Mouse (Mus musculus) left cerebral cortex, adult 11 months (tissue): ENCODE measurements at regions not wholly inside any gene's neighbourhood (a gene's known extent, or its start where the extent isn't known, plus 50 kb on each side); places are given as distances from the start of the nearest gene placed in this dataset.
A peak's percentile ranks its signal among the peaks of the same experiment; 100 is the strongest.

Source experiments
- DNase-seq: peaks from one replicate; pipeline ENCODE4 v3.0.0; 2022; ENCODE audit warnings: low spot score

GRCm38 (mm10) chr3:57910020-57910419 lies 62.1 kb upstream of the Pfn2 start:
- DNase-seq, result no peak

DNA sequence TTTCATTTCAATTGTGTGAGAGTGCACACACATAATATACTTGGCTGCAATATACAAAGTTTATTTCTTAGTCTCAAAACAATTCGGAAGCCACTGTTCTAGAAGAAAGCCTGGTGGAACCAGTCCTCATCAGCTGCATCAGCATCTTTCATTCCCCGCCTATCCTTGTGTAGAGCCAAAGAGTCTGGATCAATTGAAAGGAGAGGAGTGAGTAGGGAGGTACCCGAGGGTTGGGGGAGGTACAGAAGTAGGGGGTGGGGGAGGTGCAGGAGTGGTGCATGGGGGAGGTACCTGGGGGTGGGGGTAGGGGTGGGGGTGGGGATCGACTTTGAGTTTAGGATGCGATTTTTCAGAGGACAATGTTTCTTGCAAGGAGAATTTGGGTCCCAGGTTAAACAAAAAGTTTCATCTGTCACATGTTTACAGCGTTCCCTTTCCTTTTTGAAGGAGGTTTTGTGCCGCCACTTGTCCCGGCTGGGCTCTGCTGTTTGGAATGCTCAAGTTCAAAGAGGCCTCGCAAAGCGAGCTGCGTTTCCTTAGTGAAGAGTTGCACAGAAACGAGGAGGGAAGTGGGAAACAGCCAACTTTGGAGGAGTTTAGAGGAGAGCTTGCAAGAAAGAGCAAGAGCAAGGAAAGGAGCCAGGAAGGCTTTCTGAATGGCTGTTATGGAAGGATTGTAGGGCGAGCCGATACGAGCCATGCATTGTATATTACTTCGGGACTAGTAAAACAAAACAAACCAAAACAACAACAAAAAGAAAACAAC lies 64.1 kb upstream of the Pfn2 start:
- DNase-seq, result peak; percentile 21

DNA sequence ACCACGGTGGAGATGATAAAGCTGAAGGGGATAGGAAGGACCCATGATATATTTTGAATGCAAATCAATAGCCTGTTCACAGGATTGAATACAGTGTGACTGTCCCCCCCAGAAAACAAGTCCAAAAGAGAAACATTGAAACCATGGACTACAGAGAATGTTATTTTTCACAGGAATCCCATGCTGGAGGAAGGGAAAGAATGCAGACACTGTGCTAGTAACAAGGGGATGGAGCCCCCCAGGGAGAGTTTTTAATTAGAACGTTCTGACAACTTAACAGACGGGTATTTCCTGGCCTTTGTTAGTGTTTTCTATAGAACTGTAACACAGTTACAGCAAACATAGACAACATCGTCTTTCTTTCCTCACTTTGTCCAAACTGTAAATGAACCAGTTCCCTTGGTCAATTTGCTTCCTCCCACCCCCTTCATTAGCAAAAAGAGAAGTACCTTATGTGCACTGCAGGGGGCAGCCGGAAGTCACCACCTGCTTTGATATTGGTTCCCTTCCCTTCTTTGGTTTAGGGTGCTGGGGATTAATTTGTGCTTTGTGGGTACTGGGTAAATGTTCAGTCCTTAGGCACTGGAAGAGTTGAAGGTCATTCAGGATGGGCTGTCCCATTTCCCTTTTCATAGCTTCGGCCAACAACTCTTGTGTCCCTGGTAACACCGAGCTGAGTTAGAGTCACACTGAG lies 64.9 kb upstream of the Pfn2 start:
- no peak for DNase-seq

GRCm38 (mm10) chr3:57914687-57915086 lies 66.8 kb upstream of the Pfn2 start:
- DNase-seq, result no peak

GRCm38 (mm10) chr3:57918913-57919312 lies 71.0 kb upstream of the Pfn2 start:
- no peak for DNase-seq

- no peak for DNase-seq
Observed at GRCm38 (mm10) chr3:57919390-57920089, 71.7 kb upstream of the Pfn2 start.

- no peak for DNase-seq
Observed at GRCm38 (mm10) chr3:57920090-57920432, 72.2 kb upstream of the Pfn2 start.

DNA sequence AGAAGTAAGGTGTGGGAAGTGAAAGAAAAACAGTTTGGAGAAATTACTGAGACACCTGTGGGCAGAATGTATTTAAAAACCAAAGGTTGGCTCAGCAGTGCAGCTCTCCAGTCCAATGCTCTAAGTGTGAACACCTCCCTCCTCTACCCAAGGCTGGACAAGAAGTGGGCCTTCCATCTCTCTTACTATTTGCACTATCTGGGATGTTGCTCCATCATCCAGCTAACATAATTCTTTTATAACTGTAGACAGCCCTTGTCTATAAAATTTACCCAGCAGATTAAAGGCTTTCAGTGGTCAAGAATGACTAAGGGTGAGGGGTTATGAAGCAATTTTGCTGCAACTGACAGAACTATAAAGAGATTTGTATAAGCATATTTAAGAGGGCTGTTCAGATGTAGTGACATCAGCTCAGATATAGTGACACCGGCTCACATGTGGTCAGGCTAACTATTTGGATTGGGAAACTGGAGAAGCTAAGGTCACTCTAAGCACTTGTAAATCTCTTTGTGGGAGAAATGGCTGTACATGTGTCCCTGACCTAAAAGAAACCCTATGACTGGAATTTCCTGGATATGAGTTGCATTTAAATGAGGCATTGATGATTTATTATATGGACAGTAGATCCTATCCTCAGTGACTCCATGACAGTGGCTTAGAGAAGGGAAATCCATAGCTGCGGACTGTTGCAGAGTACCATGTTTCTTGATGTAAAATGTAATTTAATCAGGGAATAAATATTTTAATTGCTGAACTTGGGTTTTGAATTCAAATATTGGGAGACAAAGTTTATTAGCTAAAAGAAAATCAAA lies 73.4 kb upstream of the Pfn2 start:
- no peak for DNase-seq

DNA sequence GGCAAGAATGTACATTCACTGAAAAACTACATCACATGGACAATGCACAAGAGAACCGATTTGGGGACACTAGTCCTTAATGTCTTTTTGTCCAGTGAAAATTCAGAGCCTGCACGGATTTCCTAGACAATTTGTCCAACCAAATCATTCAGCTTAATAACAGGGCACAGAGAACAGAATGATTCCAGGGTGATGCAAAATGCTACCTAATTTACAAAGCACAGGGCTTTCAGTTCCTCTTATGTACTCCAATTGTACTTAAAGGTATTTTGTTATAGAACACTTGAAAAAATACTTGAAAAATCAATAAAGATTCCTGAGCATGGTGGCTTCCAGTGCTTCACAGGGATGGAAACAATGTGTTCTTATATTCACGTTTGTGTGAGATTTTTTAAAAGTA lies 75.2 kb upstream of the Pfn2 start:
- DNase-seq, result no peak

- no peak for DNase-seq
Observed at GRCm38 (mm10) chr3:57932657-57933539, 85.0 kb upstream of the Pfn2 start.

DNA sequence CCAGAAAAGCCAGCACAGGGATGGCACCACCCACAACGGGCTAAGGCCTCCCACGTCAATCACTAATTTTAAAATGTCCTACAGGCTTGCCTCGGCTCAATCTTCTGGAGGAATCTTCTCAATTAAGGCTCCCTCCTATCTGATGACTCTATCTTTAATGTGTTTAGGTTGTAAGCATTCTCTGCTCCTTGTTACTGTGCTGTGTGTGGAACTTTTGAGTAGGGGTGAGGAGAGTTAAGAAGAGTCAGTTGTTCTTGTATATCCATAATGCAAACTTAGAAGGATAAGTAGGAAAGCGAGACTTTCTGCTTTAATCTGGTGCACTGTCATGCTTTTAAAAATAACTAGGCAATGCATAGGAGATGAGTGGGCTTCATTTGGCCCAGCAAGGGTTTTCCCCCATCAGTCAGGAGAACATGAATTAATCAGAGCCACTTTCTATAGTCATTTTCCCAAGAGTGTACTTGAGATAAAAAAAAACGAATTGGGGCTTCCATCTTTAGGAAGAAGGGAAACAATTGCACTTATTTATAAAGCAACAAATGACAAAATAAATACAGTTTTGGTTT lies 87.2 kb upstream of the Pfn2 start:
- peak; percentile 14 for DNase-seq

- DNase-seq, result no peak
Observed at GRCm38 (mm10) chr3:57940504-57941381, 92.9 kb upstream of the Pfn2 start.

- no peak for DNase-seq
Observed at GRCm38 (mm10) chr3:57944698-57945097, 96.8 kb upstream of the Pfn2 start.

- no peak for DNase-seq
Observed at GRCm38 (mm10) chr3:57945765-57946164, 97.9 kb upstream of the Pfn2 start.

DNA sequence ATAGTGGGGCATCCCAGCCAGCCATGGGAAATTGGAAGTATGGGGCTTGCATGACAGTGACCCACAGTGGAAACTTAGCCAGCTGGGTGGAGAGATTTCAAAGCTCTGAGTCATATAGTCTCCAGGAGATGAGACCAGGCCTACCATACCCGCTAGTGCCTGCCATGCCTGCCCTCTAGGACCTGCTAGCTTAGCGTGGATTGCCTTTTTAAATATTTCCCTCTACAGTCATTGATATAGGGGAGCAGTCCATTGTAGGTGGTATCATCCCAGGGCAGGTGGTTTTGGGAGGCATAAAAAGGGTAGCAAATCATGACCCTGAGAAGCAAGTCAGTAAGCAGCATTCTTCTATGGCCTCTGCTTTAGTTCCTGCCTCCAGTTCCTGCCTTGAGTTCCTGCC lies 99.5 kb upstream of the Pfn2 start:
- DNase-seq, result no peak

- no peak for DNase-seq
Observed at GRCm38 (mm10) chr3:57948720-57949119, 100.8 kb upstream of the Pfn2 start.

- no peak for DNase-seq
Observed at GRCm38 (mm10) chr3:57950431-57951331, 102.8 kb upstream of the Pfn2 start.

GRCm38 (mm10) chr3:57951438-57951837 lies 103.6 kb upstream of the Pfn2 start:
- DNase-seq, result no peak

GRCm38 (mm10) chr3:57957352-57957751 lies 109.5 kb upstream of the Pfn2 start:
- DNase-seq, result no peak
